Mouse (Mus musculus) thymus, adult 2 months (tissue): Measurements from ENCODE around the gene Rab24.

Source experiments
- CTCF ChIP-seq: fragments of 200-500 bp; IDR thresholded peaks from 2 replicates; pipeline ENCODE4 v1.5.1; 2012; ENCODE audit warnings: mild to moderate bottlenecking, control low read depth, low read length, moderate library complexity, borderline replicate concordance; ENCODE audit not compliant: control insufficient read depth, poor library complexity, insufficient read depth; ENCODE audit errors: extremely low read depth
- POLR2A ChIP-seq: fragments of 200-500 bp; IDR thresholded peaks from 2 replicates; pipeline ENCODE4 v1.6.1; 2012; ENCODE audit warnings: mild to moderate bottlenecking, low read length, control low read depth, moderate library complexity; ENCODE audit not compliant: control insufficient read depth, poor library complexity, insufficient read depth; ENCODE audit errors: extremely low read depth

- TF ChIP-seq POLR2A (no peak), CTCF (no peak)
Observed at GRCm38 (mm10) chr13:55288854-55289253, 32.9 kb downstream of the Rab24 start.
